Mouse (Mus musculus) limb, embryonic 14.5 days (tissue): ENCODE data around the gene Hist1h2bj. TPM values are rescaled to one million over a fixed set of nuclear protein-coding genes. Genes with fewer than 3 reads are reported as not detected.
"Not testable (repeated sequence)": the region's sequence is repeated elsewhere in the genome, so short reads cannot be mapped to it uniquely, and the experiment has no call there.

Source experiments
- ATAC-seq: fragments of 200-750 bp; cut with Nextera tagmentation; 2 replicates; pipeline ENCODE4 v1.8.0; 2017; ENCODE audit warnings: low read depth, moderate number of reproducible peaks, moderate TSS enrichment; ENCODE audit not compliant: low FRiP score
- DNase-seq: peaks from one replicate; pipeline ENCODE4 v3.0.0-alpha.2; 2015; ENCODE audit warnings: low spot score
- H3K27ac ChIP-seq: fragments of 300-500 bp; sonication (generic); replicated peaks from 2 replicates; pipeline ENCODE4 v1.5.1; 2014; ENCODE audit warnings: low read depth, mild to moderate bottlenecking, low read length, moderate library complexity, mixed read lengths
- H3K27me3 ChIP-seq: fragments of 300-500 bp; sonication (generic); 2 replicates; pipeline ENCODE4 v1.6.1; 2014; ENCODE audit warnings: low read length, mixed read lengths; ENCODE audit not compliant: control insufficient read depth, insufficient read depth
- H3K36me3 ChIP-seq: fragments of 300-500 bp; sonication (generic); 2 replicates; pipeline ENCODE4 v1.6.1; 2014; ENCODE audit warnings: mild to moderate bottlenecking, low read length, moderate library complexity, mixed read lengths; ENCODE audit not compliant: control insufficient read depth, insufficient read depth
- H3K4me1 ChIP-seq: fragments of 300-500 bp; sonication (generic); 2 replicates; pipeline ENCODE4 v1.6.1; 2014; ENCODE audit warnings: antibody characterized with exemption, low read length, mixed read lengths; ENCODE audit not compliant: control insufficient read depth, insufficient read depth
- H3K4me2 ChIP-seq: fragments of 300-500 bp; sonication (generic); replicated peaks from 2 replicates; pipeline ENCODE4 v1.6.1; 2014; ENCODE audit warnings: low read depth, mild to moderate bottlenecking, low read length, moderate library complexity; ENCODE audit not compliant: severe bottlenecking
- H3K4me3 ChIP-seq: fragments of 300-500 bp; sonication (generic); replicated peaks from 2 replicates; pipeline ENCODE4 v1.5.1; 2014; ENCODE audit warnings: low read length
- H3K9ac ChIP-seq: fragments of 300-500 bp; sonication (generic); 2 replicates; pipeline ENCODE4 v1.6.1; 2014; ENCODE audit warnings: mild to moderate bottlenecking, low read depth, low read length, moderate library complexity; ENCODE audit not compliant: severe bottlenecking
- H3K9me3 ChIP-seq: fragments of 300-500 bp; sonication (generic); 2 replicates; pipeline ENCODE4 v1.6.1; 2016; ENCODE audit warnings: low read length; ENCODE audit not compliant: control insufficient read depth
- POLR2A ChIP-seq: fragments of 200-500 bp; IDR thresholded peaks from 2 replicates; pipeline ENCODE4 v1.8.0; 2012; ENCODE audit warnings: inconsistent platforms, mild to moderate bottlenecking, moderate library complexity, borderline replicate concordance; ENCODE audit not compliant: insufficient read depth, insufficient read length; ENCODE audit errors: extremely low read depth
- WGBS: fragments of 180-500 bp; shearing (Covaris S2); extraction: QIAGEN DNeasy Blood & Tissue Kit; methylation state at CpG from one replicate; pipeline ENCODE4 v1.1.7; 2014; 5-methylcytosine and 5-hydroxymethylcytosine counted together
- polyA plus RNA-seq, 2 experiments: library from polyadenylated mRNA; depleted of rRNA in 1 of 2; stranded (reverse) in 1 of 2; unstranded in 1 of 2; fragments of >200 nt; fragmentation: Nextera tagmentation in 1 of 2; extraction: Ambion mirVana in 1 of 2; gene quantifications; 2 replicates each; pipeline versions ENCODE4 v1.2.1 to v1.2.3; 2012 to 2014

The Hist1h2bj gene
- polyA plus RNA-seq (2012; rRNA removed) (20.7 and 26.3 TPM in 2 replicates), polyA plus RNA-seq (2014; fragmentation: Nextera tagmentation; extraction: Ambion mirVana) (10.3 and 11.1 TPM in 2 replicates)

DNA sequence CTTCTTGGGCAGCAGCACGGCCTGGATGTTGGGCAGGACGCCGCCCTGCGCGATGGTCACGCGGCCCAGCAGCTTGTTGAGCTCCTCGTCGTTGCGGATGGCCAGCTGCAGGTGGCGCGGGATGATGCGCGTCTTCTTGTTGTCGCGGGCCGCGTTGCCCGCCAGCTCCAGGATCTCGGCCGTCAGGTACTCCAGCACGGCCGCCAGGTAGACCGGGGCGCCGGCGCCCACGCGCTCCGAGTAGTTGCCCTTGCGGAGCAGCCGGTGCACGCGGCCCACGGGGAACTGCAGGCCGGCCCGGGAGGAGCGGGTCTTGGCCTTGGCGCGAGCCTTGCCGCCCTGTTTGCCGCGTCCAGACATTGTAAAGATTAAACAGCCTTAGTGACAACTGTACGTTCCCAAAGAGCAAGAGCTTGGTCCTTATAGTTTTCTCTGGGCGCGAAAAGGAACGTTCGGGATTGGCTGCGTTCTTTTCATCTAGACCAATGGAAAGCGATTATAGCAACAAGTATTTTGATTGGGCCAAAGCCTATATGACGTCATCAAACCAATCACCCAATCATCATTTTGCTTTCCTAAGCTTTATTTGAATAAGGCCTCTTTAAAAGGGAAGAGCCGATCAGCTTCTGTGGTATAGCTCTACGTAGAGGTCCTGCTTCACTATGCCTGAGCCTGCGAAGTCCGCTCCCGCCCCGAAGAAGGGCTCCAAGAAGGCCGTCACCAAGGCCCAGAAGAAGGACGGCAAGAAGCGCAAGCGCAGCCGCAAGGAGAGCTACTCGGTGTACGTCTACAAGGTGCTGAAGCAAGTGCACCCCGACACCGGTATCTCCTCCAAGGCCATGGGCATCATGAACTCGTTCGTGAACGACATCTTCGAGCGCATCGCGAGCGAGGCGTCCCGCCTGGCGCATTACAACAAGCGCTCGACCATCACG, at the start of gene Hist1h2bj, which contains the start of gene Hist1h2ag:
TSS of gene Hist1h2bj (plus strand) at position 647 of the 935 bp plus-strand sequence.
TSS of gene Hist1h2ag (minus strand) at position 377 of the 935 bp plus-strand sequence.
- Histone ChIP-seq H3K9ac (peak within 1 kb of the TSS; percentile 43; the same call in 1 of the 2 replicates), H3K4me2 (peak within 1 kb of the TSS; percentile 79), H3K4me1 (peaks cover 17% of the 10 kb centered on the region), H3K4me3 (peak within 1 kb of the TSS; percentile 42), H3K27ac (peak within 1 kb of the TSS; percentile 90)
- not testable (repeated sequence) for H3K9me3 ChIP-seq, H3K27me3 ChIP-seq, H3K36me3 ChIP-seq
- WGBS: under 1% methylated on average over 34 of the region's 80 CpGs
- peak; percentile 100 for DNase-seq
- ATAC-seq: peak; percentile 88

GRCm38 (mm10) chr13:21993957-21994738, 48.9 kb upstream of the Hist1h2bj start:
- Histone ChIP-seq H3K4me2 (no peak overlapping the region), H3K4me1 (peaks cover 4% of the 10 kb centered on the region; the same call in 1 of the 2 replicates), H3K9ac (no peak overlapping the region), H3K27me3 (peaks cover 51% of the 10 kb centered on the region), H3K9me3 (no peaks in the 10 kb centered on the region), H3K4me3 (no peak overlapping the region), H3K36me3 (no peaks in the 10 kb centered on the region), H3K27ac (no peak overlapping the region)
- TF ChIP-seq POLR2A: no peak
- DNase-seq: peak; percentile 45
- ATAC-seq: no peak
- 1% methylated on average over 22 of the region's 22 CpGs for WGBS

- DNase-seq (no peak), ATAC-seq (no peak)
- H3K36me3 ChIP-seq: no peaks in the 10 kb centered on the region
- no peaks in the 10 kb centered on the region for H3K9me3 ChIP-seq
- 7% methylated on average over 8 of the region's 8 CpGs for WGBS
- H3K4me3 ChIP-seq: peak overlapping the region; percentile 31
- H3K4me2 ChIP-seq: peak overlapping the region; percentile 41; the same call in 1 of the 2 replicates
- H3K27me3 ChIP-seq: peaks cover 57% of the 10 kb centered on the region
- TF ChIP-seq POLR2A: no peak
- H3K9ac ChIP-seq: no peak overlapping the region
- H3K27ac ChIP-seq: no peak overlapping the region
- peaks cover 4% of the 10 kb centered on the region; the same call in 1 of the 2 replicates for H3K4me1 ChIP-seq
Observed at GRCm38 (mm10) chr13:21994896-21995295, 48.1 kb upstream of the Hist1h2bj start.

DNA sequence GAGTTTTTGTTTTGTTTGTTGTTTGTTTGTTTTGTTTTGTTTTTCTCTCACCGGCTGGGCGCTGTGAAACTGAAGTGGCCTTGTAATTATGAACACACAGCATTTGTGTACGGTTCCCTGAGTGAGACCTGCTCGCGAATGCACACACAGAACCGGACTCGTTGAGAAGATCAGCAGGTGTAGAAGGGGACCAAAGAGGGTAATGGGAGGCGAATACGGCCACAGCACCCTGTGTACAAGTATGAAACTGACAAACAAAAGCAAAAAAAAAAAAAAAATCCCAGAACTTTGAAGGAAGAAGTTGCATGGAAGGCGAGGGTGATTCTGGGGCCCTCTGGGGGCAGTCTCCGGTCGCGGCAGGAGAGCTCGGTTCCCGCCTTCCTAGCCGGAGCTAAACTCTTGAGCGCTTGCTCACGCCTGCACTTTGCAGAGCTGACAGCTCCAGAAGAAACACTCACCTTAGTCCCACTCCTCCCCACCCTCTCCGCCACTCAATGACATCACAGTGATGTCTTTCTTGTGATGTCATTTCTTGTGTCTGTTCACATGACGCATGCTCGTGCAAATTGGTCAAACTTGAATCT, 47.6 kb upstream of the Hist1h2bj start:
- no peaks in the 10 kb centered on the region for H3K9me3 ChIP-seq
- H3K36me3 ChIP-seq: no peaks in the 10 kb centered on the region
- H3K27me3 ChIP-seq: peaks cover 63% of the 10 kb centered on the region
- peak overlapping the region; percentile 31 for H3K4me3 ChIP-seq
- H3K4me1 ChIP-seq: peaks cover 4% of the 10 kb centered on the region; the same call in 1 of the 2 replicates
- no peak overlapping the region for H3K9ac ChIP-seq
- no peak overlapping the region for H3K27ac ChIP-seq
- 1% methylated on average over 21 of the region's 21 CpGs for WGBS
- ATAC-seq (peak; percentile 41; the same call in 1 of the 2 replicates), DNase-seq (peak; percentile 25)
- no peak for TF ChIP-seq POLR2A
- peak overlapping the region; percentile 41 for H3K4me2 ChIP-seq
